In genomic region chr2:173251675-173252074, GRCm38 (mm10) we compare ENCODE assay signal across 12 mouse cellular contexts. TPM values are rescaled to one million over a fixed set of nuclear protein-coding genes. Genes with fewer than 3 reads are reported as not detected.
A peak's percentile ranks its signal among the peaks of the same experiment; 100 is the strongest.
DNase-seq lines count a peak whose midpoint lies in the region; ATAC-seq lines count a peak whose summit lies in the region.
"Had no signal": no experiment of that assay in that cellular context is flagged by ENCODE, and none has a peak within 500 bp of the region (broad histone marks: within the 10 kb centered on the region; RNA-seq: fewer than 3 reads in every experiment).

No protein-coding gene starts in this region.

- 45% methylated on average over 9 of the region's 9 CpGs for WGBS in heart, embryonic 16.5 days
- 72% methylated on average over 9 of the region's 9 CpGs for WGBS in neural tube, embryonic 11.5 days
- WGBS in stomach, embryonic 16.5 days: 47% methylated on average over 9 of the region's 9 CpGs

- DNase-seq in heart, postnatal 36 days: no peak
- DNase-seq in neural tube, embryonic 11.5 days (ENCODE audit: low spot score): no peak
- no peak for DNase-seq in neural tube, embryonic 10.5 days (ENCODE audit: extremely low spot score, low spot score)
- peak; percentile 51 to 67 for DNase-seq in kidney, postnatal 25 days
- no peak for DNase-seq in Muller cell, postnatal 12 days (ENCODE audit: inconsistent ontology term)
- no peak for DNase-seq in adipocyte (ENCODE audit: low spot score)
- DNase-seq: cerebellum, adult 2 months; layer of hippocampus, adult 9-11 months; thymus, postnatal 25 days had no signal

- no peak for ATAC-seq in heart, embryonic 16.5 days (replicated peaks; ENCODE audit: extremely low read depth, insufficient read depth, low FRiP score)
- ATAC-seq in neural tube, embryonic 11.5 days (ENCODE audit: insufficient read depth, low FRiP score, low TSS enrichment): no peak
- no peak for ATAC-seq in stomach, embryonic 16.5 days (ENCODE audit: insufficient read depth, low FRiP score)

- H3K9ac ChIP-seq in heart, embryonic 16.5 days (ENCODE audit: low read length): 0 out of 2 replicates have a peak overlapping the region, but pooled peaks have one; percentile 41
- H3K9ac ChIP-seq in neural tube, embryonic 11.5 days (ENCODE audit: low read length): 0 out of 2 replicates have a peak overlapping the region, but pooled peaks have one; percentile 18
- peak overlapping the region; percentile 27; the same call in 1 of the 2 replicates for H3K9ac ChIP-seq in stomach, embryonic 16.5 days (ENCODE audit: low read length)
- H3K9ac ChIP-seq: heart, embryonic 12.5 days had no signal

- no peak overlapping the region for H3K4me2 ChIP-seq in heart, embryonic 16.5 days (ENCODE audit: low read depth, low read length)
- H3K4me2 ChIP-seq in neural tube, embryonic 11.5 days (ENCODE audit: low read depth): no peak overlapping the region
- peak overlapping the region; percentile 16; the same call in 1 of the 2 replicates for H3K4me2 ChIP-seq in stomach, embryonic 16.5 days (ENCODE audit: low read depth, low read length)

- intact Hi-C loops in heart, postnatal 36 days (cut with DNase I): no loop called here

- H3K4me1 ChIP-seq in heart, embryonic 16.5 days (ENCODE audit: control insufficient read depth, insufficient read depth, low read length): peaks cover 90% of the 10 kb centered on the region
- H3K4me1 ChIP-seq in neural tube, embryonic 11.5 days (ENCODE audit: control insufficient read depth, insufficient read depth, low read length): peaks cover 87% of the 10 kb centered on the region
- peaks cover 87% of the 10 kb centered on the region for H3K4me1 ChIP-seq in stomach, embryonic 16.5 days (ENCODE audit: control insufficient read depth, insufficient read depth, low read length)

- no peaks in the 10 kb centered on the region for H3K27me3 ChIP-seq in heart, embryonic 16.5 days (ENCODE audit: control insufficient read depth, insufficient read depth, low read length)
- H3K27me3 ChIP-seq in neural tube, embryonic 11.5 days (ENCODE audit: control insufficient read depth, insufficient read depth, low read length): no peaks in the 10 kb centered on the region
- H3K27me3 ChIP-seq in stomach, embryonic 16.5 days (ENCODE audit: control insufficient read depth, insufficient read depth, low read length): no peaks in the 10 kb centered on the region
- H3K27me3 ChIP-seq: heart, embryonic 12.5 days had no signal

- no peaks in the 10 kb centered on the region for H3K9me3 ChIP-seq in heart, embryonic 16.5 days (replicated peaks; ENCODE audit: control insufficient read depth, low read length)
- no peaks in the 10 kb centered on the region for H3K9me3 ChIP-seq in neural tube, embryonic 11.5 days (ENCODE audit: control insufficient read depth, low read length)
- no peaks in the 10 kb centered on the region for H3K9me3 ChIP-seq in stomach, embryonic 16.5 days (replicated peaks; ENCODE audit: control insufficient read depth, low read length)
- H3K9me3 ChIP-seq: heart, embryonic 12.5 days had no signal

- no peaks in the 10 kb centered on the region for H3K36me3 ChIP-seq in heart, embryonic 16.5 days (ENCODE audit: control insufficient read depth, insufficient read depth)
- 0 out of 2 replicates have a peak, but pooled peaks cover 2% of the 10 kb centered on the region for H3K36me3 ChIP-seq in neural tube, embryonic 11.5 days (ENCODE audit: control insufficient read depth, insufficient read depth, low read length)
- H3K36me3 ChIP-seq in stomach, embryonic 16.5 days (ENCODE audit: control insufficient read depth, insufficient read depth, low read length): no peaks in the 10 kb centered on the region
- H3K36me3 ChIP-seq: heart, embryonic 12.5 days had no signal

- no peak overlapping the region for H3K4me3 ChIP-seq in heart, embryonic 16.5 days (ENCODE audit: low read length)
- no peak overlapping the region for H3K4me3 ChIP-seq in neural tube, embryonic 11.5 days (ENCODE audit: low read depth, low read length)
- H3K4me3 ChIP-seq in stomach, embryonic 16.5 days (replicated peaks; ENCODE audit: low read length): no peak overlapping the region
- H3K4me3 ChIP-seq: heart, embryonic 12.5 days had no signal

- H3K27ac ChIP-seq in heart, embryonic 16.5 days (ENCODE audit: low read length): peak overlapping the region; percentile 14; the same call in 1 of the 2 replicates
- no peak overlapping the region; the same call in 1 of the 2 replicates for H3K27ac ChIP-seq in neural tube, embryonic 11.5 days (ENCODE audit: low read depth, low read length)
- peak overlapping the region; percentile 39 for H3K27ac ChIP-seq in stomach, embryonic 16.5 days (ENCODE audit: low read length)

RNA-seq across cellular contexts. Expression of gene Pmepa1, which starts 24.7 kb away (rescaled TPM):
- 4.1 and 4.3 TPM in 2 replicates for polyA plus RNA-seq in heart, embryonic 16.5 days (2015; fragmentation: Nextera tagmentation; extraction: Ambion mirVana)
- 10 to 100 TPM; 27.1 to 27.4 TPM for total RNA-seq in heart, postnatal 36 days (2021)
- 5.3 and 5.9 TPM in 2 replicates for polyA plus RNA-seq in neural tube, embryonic 11.5 days (2014; fragmentation: Nextera tagmentation; extraction: Ambion mirVana)
- polyA plus RNA-seq in stomach, embryonic 16.5 days (2015; fragmentation: Nextera tagmentation; extraction: Ambion mirVana): 7.2 and 7.4 TPM in 2 replicates

RNA-seq across cellular contexts. Expression of gene Zbp1, which starts 33.0 kb away (rescaled TPM):
- polyA plus RNA-seq in heart, embryonic 16.5 days (2015; fragmentation: Nextera tagmentation; extraction: Ambion mirVana): 1.7 and 3.1 TPM in 2 replicates
- total RNA-seq in heart, postnatal 36 days (2021): 1 to 10 TPM in 1 of 2 experiments, under 1 TPM in 1; 0.44 to 1.8 TPM
- not detected in 2 replicates for polyA plus RNA-seq in neural tube, embryonic 11.5 days (2014; fragmentation: Nextera tagmentation; extraction: Ambion mirVana)
- 0.70 and 1.0 TPM in 2 replicates for polyA plus RNA-seq in stomach, embryonic 16.5 days (2015; fragmentation: Nextera tagmentation; extraction: Ambion mirVana)
- polyA plus RNA-seq: heart, embryonic 12.5 days had no signal

Comparison
In these comparisons a context has a peak if more than half of its experiments do, and no peak if none do; other contexts are left out.
1. DNase-seq: peak in kidney, postnatal 25 days (2 of 2); none in heart, postnatal 36 days (0 of 2), neural tube, embryonic 11.5 days (single experiment), neural tube, embryonic 10.5 days (single experiment), Muller cell, postnatal 12 days (single experiment) and adipocyte (single experiment).
2. Peak in every context shown above with its lines, with median percentiles within 50 percentile points of each other: H3K9ac ChIP-seq.